Mouse (Mus musculus): ENCODE measurements around the gene Olfr10. TPM values are rescaled to one million over a fixed set of nuclear protein-coding genes. Genes with fewer than 3 reads are reported as not detected.

Olfr10 gene
- polyA plus RNA-seq, 1 experiment from 2014 or later, result not detected

DNA sequence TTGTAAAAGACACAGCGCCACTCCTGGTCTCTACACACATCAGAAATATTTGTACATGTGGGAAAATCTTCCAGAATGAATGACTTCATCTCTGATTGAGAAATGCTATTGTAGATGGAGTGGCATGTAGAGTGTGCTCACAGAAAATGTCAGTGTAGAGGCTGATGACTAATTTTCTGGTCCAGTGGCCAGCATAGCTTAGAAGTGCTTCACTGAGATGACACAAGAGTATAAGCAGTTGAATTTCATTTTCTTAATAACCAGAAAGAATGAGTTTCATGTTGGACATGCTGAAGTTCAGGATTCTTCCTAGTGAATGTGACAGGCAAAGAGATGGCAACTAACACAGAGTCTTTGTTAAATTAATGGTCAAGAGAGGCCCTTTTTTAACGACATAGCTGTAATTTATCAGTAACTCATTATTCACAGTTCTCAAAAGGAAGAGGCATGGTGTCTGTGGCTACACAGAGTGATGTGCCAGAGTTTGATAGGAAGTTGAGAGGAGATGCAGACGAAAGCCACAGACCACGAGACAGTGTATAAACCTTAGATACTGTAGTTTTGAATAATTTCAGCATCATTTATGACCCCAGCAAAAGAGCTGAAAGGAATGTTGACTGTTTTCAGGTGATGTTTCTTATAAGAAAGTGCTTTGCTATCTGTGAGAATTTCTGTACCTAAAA lies 32.8 kb downstream of the Olfr10 start:
- DNase-seq (ENCODE audit: low spot score), result no peak
- Histone ChIP-seq H3K4me3 (no peak overlapping the region), H3K27me3 (ENCODE audit: insufficient read depth, poor library complexity, severe bottlenecking) (no peaks in the 10 kb centered on the region), H3K4me1 (replicated peaks) (no peaks in the 10 kb centered on the region), H3K36me3 (no peaks in the 10 kb centered on the region), H3K27ac (no peak overlapping the region), H3K9me3 (no peaks in the 10 kb centered on the region)
- 78% methylated on average over 4 of the region's 4 CpGs for WGBS

Other genes with a start within 250 kb of the Olfr10 start
- not detected in 2 replicates for gene Tgtp2, start 240.5 kb upstream of the Olfr10 start, polyA plus RNA-seq (2016; fragmentation: Nextera tagmentation; extraction: Ambion mirVana)
- gene Ifi47, start 228.2 kb upstream of the Olfr10 start, polyA plus RNA-seq (2016; fragmentation: Nextera tagmentation; extraction: Ambion mirVana), result 0.39 and 0.73 TPM in 2 replicates
- gene Olfr1396, start 189.9 kb upstream of the Olfr10 start, polyA plus RNA-seq (2016; fragmentation: Nextera tagmentation; extraction: Ambion mirVana), result not detected in 2 replicates
- not detected in 2 replicates for gene Olfr1395, start 162.5 kb upstream of the Olfr10 start, polyA plus RNA-seq (2016; fragmentation: Nextera tagmentation; extraction: Ambion mirVana)
- not detected in 2 replicates for gene Olfr1394, start 150.4 kb upstream of the Olfr10 start, polyA plus RNA-seq (2016; fragmentation: Nextera tagmentation; extraction: Ambion mirVana)
- 0.22 TPM in 1 of 2 replicates, not detected in the other for gene Btnl9, start 117.6 kb upstream of the Olfr10 start, polyA plus RNA-seq (2016; fragmentation: Nextera tagmentation; extraction: Ambion mirVana)
- gene Zfp62, start 101.4 kb upstream of the Olfr10 start, polyA plus RNA-seq (2016; fragmentation: Nextera tagmentation; extraction: Ambion mirVana), result 28.7 and 43.2 TPM in 2 replicates
- gene Mgat1, start 60.5 kb upstream of the Olfr10 start, polyA plus RNA-seq (2016; fragmentation: Nextera tagmentation; extraction: Ambion mirVana), result 39.9 and 43.2 TPM in 2 replicates
- gene Olfr1393, start 26.4 kb upstream of the Olfr10 start, polyA plus RNA-seq (2016; fragmentation: Nextera tagmentation; extraction: Ambion mirVana), result not detected in 2 replicates
- 0.10 TPM in 1 of 2 replicates, not detected in the other for gene Olfr1392, start 19.5 kb upstream of the Olfr10 start, polyA plus RNA-seq (2016; fragmentation: Nextera tagmentation; extraction: Ambion mirVana)
- gene Olfr1391, start 18.0 kb downstream of the Olfr10 start, polyA plus RNA-seq (2016; fragmentation: Nextera tagmentation; extraction: Ambion mirVana), result not detected in 2 replicates
- not detected in 2 replicates for gene Olfr1390, start 30.4 kb downstream of the Olfr10 start, polyA plus RNA-seq (2016; fragmentation: Nextera tagmentation; extraction: Ambion mirVana)
- gene Olfr1389, start 118.3 kb downstream of the Olfr10 start, polyA plus RNA-seq (2016; fragmentation: Nextera tagmentation; extraction: Ambion mirVana), result not detected in 2 replicates
- gene Olfr1388, start 131.9 kb downstream of the Olfr10 start, polyA plus RNA-seq (2016; fragmentation: Nextera tagmentation; extraction: Ambion mirVana), result 0.05 and 0.16 TPM in 2 replicates
- not detected in 2 replicates for gene Olfr1387, start 150.6 kb downstream of the Olfr10 start, polyA plus RNA-seq (2016; fragmentation: Nextera tagmentation; extraction: Ambion mirVana)
- gene Olfr1386, start 160.3 kb downstream of the Olfr10 start, polyA plus RNA-seq (2016; fragmentation: Nextera tagmentation; extraction: Ambion mirVana), result not detected in 2 replicates
- not detected in 2 replicates for gene Olfr1385, start 184.3 kb downstream of the Olfr10 start, polyA plus RNA-seq (2016; fragmentation: Nextera tagmentation; extraction: Ambion mirVana)
- gene Olfr1384, start 202.0 kb downstream of the Olfr10 start, polyA plus RNA-seq (2016; fragmentation: Nextera tagmentation; extraction: Ambion mirVana), result not detected in 2 replicates
- not detected in 2 replicates for gene Olfr1383, start 214.9 kb downstream of the Olfr10 start, polyA plus RNA-seq (2016; fragmentation: Nextera tagmentation; extraction: Ambion mirVana)
- gene Olfr1382, start 223.5 kb downstream of the Olfr10 start, polyA plus RNA-seq (2016; fragmentation: Nextera tagmentation; extraction: Ambion mirVana), result not detected in 2 replicates
- gene Olfr1381, start 238.7 kb downstream of the Olfr10 start, polyA plus RNA-seq (2016; fragmentation: Nextera tagmentation; extraction: Ambion mirVana), result not detected in 2 replicates

Data from hindbrain, embryonic 10.5 days (tissue).